Mouse (Mus musculus) urinary bladder, postnatal 14 days (tissue): ENCODE measurements at regions not wholly inside any gene's neighbourhood (a gene's known extent, or its start where the extent isn't known, plus 50 kb on each side); places are given as distances from the start of the nearest gene placed in this dataset.

Source experiments
- DNase-seq: peaks from one replicate; pipeline ENCODE4 v3.0.0; 2021; ENCODE audit warnings: low spot score

DNA sequence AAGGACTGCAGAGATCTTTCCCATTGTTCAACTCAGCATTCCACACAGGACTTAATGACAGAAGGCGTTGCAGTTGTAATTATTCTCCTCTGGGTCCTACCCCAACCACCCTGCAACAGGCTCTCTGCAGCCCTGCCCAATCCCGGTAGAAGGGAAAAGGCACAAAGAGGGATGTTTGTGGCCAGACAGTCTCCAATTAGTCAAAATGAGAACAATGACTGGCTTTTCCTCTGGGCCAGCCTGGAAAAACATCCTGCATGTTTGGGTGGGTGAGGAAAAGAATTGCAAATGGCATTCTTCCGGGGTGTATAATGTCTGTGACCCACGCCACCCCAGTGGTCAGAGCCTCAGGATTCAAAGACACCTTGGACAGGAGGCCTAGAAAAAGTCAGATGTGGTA, 168.8 kb upstream of the Spag17 start:
- DNase-seq: no peak

GRCm38 (mm10) chr3:99738093-99738803, 147.0 kb upstream of the Spag17 start:
- DNase-seq: no peak

DNA sequence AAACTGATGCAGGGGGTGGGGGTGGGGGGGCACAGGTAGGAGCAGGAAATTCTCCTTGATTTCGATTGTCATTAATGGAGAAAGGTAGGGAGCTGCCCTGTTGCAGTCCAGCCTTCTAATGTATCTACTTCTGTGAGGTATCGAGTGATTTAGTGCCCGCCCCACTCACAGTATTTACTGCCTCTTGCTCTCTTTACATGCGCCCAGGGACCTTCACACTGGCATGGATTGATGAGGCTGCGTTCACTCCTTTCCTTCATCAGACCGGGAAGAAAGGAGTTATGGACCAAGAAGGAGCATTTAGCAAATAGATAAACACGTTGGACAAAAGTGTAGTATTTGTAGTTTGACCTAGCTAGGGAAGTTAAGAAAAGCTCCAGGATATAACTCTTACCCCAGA, 145.6 kb upstream of the Spag17 start:
- DNase-seq: no peak

- DNase-seq: no peak
Measured at GRCm38 (mm10) chr3:99741249-99742222, 143.7 kb upstream of the Spag17 start.

DNA sequence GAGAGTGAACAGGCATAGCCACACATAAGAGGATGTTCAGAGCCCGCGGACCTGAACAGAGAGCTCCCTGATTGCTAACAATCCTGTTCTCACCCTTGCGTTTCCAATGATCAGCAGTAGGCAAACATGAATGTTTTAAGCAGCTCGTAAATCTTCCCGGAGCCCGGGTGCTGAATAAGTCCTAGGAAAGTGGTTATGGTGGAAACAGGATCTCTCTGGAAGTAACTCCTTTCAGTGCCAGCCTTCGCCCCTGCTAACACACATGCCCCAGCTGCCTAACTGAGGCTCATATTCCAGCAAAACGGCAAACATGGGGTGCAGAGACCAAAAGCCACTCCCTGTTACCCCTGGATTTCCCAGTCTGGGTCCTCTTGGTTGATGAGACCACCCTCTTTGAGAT, 135.5 kb upstream of the Spag17 start:
- no peak for DNase-seq

DNA sequence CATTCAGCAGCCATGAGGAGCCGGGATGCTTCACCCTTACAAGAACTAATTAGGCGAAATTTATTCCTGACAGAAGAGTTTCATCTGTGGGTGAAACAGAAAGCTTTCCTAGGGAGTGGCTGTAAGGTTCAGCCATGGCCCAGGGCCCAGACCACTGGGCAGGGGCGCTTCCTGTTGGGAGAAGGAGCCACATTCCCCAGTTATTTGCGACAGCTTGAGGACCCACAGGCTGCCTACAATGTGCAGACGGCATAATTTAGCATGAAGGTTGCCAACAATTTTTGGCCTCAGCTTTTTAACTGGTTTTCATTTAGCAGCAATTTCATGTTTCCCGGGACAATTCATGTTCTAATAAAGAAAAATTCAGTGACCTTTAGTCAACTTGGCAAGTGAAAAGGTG, 106.7 kb upstream of the Spag17 start:
- peak; percentile 6 for DNase-seq

DNA sequence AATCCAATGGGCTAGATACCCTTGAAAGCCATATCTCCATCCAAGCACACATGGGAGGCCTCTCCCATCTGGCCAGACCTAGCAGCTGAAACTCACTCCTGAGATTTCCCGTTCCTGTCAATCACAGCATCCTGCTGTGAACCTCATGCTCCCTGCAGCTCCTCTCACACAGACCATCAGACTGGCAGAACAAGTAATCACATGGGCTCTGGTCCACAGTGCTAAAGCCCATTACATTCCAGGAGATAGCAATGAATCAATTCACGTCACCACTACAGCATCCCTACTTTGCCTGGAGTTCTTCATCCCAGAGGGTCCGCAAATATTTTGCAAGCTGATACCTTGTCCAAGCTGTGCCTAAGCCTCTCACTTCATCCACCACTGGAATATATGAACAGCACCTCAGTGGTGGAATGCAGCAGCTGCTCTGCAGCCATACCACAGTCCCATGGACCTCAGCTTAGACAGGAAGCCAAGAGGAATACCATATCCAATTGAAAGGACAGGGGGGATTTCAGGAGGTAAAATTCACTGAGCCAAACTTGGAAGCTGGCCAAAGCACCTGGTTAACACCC, 99.2 kb upstream of the Spag17 start:
- DNase-seq: no peak

GRCm38 (mm10) chr3:99791316-99791715, 93.9 kb upstream of the Spag17 start:
- no peak for DNase-seq

GRCm38 (mm10) chr3:99793622-99794021, 91.6 kb upstream of the Spag17 start:
- DNase-seq: no peak

DNA sequence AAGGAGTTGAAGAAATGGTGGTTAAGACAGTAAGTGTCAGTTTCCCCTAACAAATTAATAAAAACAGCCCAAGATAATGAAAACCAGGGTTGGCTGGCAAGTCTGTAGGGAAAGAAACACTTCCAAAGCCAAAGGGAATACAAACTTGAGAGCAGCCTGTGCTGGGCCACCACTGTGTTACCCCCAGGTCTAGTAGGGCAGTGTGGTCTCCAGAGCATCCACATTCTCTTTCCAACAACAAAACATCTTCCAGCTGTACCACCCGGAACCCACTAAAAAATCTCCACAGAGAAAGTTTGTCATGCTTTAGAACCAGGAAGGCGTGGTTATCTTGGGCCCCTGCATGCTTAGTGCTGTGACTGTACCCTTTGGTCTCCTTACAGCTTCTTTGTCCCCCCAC, 89.4 kb upstream of the Spag17 start:
- no peak for DNase-seq

DNA sequence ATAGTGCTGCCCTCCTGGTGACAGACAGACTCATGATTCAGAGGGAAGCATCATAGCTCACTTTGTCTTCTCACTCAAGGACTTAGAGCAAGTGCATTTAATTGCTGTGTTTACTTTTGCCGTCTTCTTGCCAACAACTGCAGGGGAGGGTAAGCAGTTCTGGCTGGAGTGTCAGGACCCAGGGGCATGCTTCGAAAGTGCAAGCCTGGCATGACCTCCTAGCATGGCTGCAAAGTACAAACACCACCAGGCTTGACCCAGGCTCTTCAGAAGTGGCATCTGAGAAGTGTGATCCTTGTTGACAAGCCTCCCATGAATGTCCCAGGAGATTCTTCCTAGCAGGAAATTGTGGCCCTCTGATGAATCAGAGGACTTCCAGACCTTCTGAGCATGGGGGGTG, 87.4 kb upstream of the Spag17 start:
- DNase-seq: no peak

- DNase-seq: no peak
Measured at GRCm38 (mm10) chr3:99810532-99810931, 74.7 kb upstream of the Spag17 start.

DNA sequence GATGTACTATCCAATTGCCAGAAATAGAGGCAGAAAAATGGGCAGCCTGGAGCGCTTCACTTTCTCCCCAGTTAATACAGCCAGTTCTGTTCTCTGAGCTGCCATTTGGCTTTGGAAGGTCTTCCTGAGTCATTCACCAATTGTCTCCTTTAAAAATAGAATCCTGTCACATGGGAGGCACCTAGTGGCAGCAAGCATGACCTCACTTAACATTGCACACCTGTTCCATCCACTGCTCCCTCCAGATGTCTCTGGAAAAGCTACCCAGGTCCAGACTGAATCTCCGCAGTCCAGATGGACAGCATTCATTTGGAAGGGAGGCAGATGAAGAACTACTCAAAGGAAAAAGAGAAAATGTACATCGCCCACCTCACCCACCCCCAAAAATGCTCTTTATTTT, 73.9 kb upstream of the Spag17 start:
- DNase-seq: no peak

DNA sequence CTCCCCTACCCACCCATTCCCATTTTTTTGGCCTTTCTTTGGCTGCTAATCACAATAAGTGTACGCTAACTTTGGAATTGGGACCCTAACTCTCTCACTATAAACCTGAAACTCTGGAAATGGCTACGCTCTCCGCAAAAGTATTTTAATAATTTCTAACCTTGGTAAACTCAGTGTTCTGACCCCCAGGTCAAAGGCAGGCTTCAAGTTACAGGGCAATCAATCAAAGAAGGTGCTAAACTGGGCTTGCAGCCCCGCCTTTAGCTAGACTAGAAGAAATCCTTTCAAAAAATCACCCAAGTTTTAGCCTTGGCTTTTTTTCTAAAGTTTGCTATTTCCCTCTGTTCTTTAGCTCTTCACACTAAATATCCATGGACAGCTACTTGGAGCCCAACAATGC, 72.4 kb upstream of the Spag17 start:
- DNase-seq: no peak

DNA sequence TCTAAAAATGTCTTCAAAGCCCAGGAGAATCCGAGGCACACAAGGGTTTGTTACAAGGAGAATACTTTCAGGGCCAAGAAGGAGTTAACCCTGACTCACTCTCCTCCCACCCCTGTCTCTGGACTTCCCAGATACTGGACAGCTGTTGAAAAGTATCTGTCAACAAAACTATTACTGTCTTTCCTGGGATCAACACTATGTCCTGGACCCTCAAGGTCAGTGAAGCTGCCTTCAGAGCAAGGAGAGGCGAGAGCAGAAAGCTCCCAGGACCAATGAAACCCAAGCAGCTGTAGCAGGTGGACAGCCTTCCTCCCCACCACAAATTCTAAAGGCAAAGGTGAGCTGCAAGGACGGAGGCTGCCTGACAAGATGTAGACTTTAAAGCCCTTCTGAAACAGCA, 70.1 kb upstream of the Spag17 start:
- DNase-seq: no peak

DNA sequence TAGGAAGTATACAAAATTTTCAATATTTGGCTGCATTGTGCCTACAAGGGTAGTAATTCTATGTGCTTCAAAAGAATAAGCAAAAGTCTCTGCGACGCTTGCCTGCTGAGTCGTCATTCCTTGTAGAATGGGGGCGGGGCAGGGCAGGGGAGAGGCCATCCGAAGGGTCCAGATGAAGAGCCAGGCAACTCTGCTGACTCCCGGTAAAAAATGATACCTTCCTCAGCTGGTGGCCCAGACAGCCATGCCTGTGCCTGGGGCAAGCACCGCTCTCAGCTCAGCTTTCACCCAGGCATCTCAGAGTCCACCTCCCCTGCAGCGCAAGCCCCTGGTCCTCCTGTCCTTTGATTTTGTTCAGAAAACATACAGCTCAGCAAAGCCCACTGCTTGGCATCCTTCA, 67.2 kb upstream of the Spag17 start:
- DNase-seq: no peak

DNA sequence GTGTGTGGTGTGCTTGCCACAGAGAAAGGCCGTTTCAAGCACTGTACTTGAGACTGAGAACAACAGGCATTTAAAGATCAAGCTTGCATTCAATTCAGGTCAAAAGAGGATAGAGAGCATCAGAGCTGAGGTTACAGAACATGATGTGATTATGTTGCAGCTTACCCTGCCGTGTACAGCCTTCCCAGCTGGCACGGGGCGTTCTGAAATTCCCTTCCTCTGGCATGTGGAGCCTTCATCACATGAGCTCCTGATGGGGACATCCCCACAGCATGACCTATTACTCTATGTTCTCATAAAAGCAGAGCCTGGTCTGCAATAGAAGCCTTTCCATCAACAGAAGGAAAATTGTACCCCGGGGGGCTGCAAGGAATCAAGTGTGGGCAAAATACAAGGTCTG, 62.5 kb upstream of the Spag17 start:
- no peak for DNase-seq

GRCm38 (mm10) chr3:99823256-99823655, 62.0 kb upstream of the Spag17 start:
- DNase-seq: no peak
